Mouse (Mus musculus) heart, embryonic 11.5 days (tissue): ENCODE data around the gene Zfp622. TPM values are rescaled to one million over a fixed set of nuclear protein-coding genes. Genes with fewer than 3 reads are reported as not detected.
"Not testable (repeated sequence)": the region's sequence is repeated elsewhere in the genome, so short reads cannot be mapped to it uniquely, and the experiment has no call there.

ENCODE experiments used
- ATAC-seq: fragments of 200-750 bp; cut with Nextera tagmentation; replicated peaks from 2 replicates; pipeline ENCODE4 v1.8.0; 2017; ENCODE audit warnings: moderate library complexity; ENCODE audit not compliant: insufficient number of reproducible peaks, low FRiP score, low TSS enrichment
- H3K27ac ChIP-seq: fragments of 300-500 bp; sonication (generic); 2 replicates; pipeline ENCODE4 v1.5.1; 2014; ENCODE audit warnings: mild to moderate bottlenecking, low read depth, low read length
- H3K27me3 ChIP-seq: fragments of 300-500 bp; sonication (generic); 2 replicates; pipeline ENCODE4 v1.6.1; 2014; ENCODE audit warnings: mild to moderate bottlenecking, low read length, mixed read lengths; ENCODE audit not compliant: control insufficient read depth, insufficient read depth
- H3K36me3 ChIP-seq: fragments of 300-500 bp; sonication (generic); 2 replicates; pipeline ENCODE4 v1.6.1; 2014; ENCODE audit warnings: mild to moderate bottlenecking, low read length, moderate library complexity, mixed read lengths; ENCODE audit not compliant: control insufficient read depth, insufficient read depth
- H3K4me1 ChIP-seq: fragments of 300-500 bp; sonication (generic); 2 replicates; pipeline ENCODE4 v1.6.1; 2014; ENCODE audit warnings: low read length; ENCODE audit not compliant: control insufficient read depth, insufficient read depth
- H3K4me2 ChIP-seq: fragments of 300-500 bp; sonication (generic); 2 replicates; pipeline ENCODE4 v1.6.1; 2014; ENCODE audit warnings: mild to moderate bottlenecking, moderate library complexity
- H3K4me3 ChIP-seq: fragments of 300-500 bp; sonication (generic); 2 replicates; pipeline ENCODE4 v1.5.1; 2014; ENCODE audit warnings: low read depth, low read length
- H3K9ac ChIP-seq: fragments of 300-500 bp; sonication (generic); 2 replicates; pipeline ENCODE4 v1.6.1; 2014; ENCODE audit warnings: mild to moderate bottlenecking, low read depth, low read length, moderate library complexity
- H3K9me3 ChIP-seq: fragments of 300-500 bp; sonication (generic); replicated peaks from 2 replicates; pipeline ENCODE4 v1.6.1; 2016; ENCODE audit warnings: low read length; ENCODE audit not compliant: control insufficient read depth
- WGBS: fragments of 180-500 bp; shearing (Covaris S2); extraction: QIAGEN DNeasy Blood & Tissue Kit; methylation state at CpG from one replicate; pipeline ENCODE4 v1.1.7; 2014; ENCODE audit not compliant: insufficient replicate concordance; 5-methylcytosine and 5-hydroxymethylcytosine counted together
- polyA plus RNA-seq: library from polyadenylated mRNA; unstranded; fragments of >200 nt; fragmentation: Nextera tagmentation; extraction: Ambion mirVana; gene quantifications from 2 replicates; pipeline ENCODE4 v1.2.1, GENCODE M21; 2014

Gene Zfp622
- polyA plus RNA-seq, 1 experiment from 2014 or later, result 22.6 TPM

- peak overlapping the region; percentile 89 for H3K27ac ChIP-seq
- 0 out of 2 replicates have a peak, but pooled peaks have one; percentile 5 for ATAC-seq
- peaks cover 8% of the 10 kb centered on the region; the same call in 1 of the 2 replicates for H3K36me3 ChIP-seq
- H3K9me3 ChIP-seq, result no peaks in the 10 kb centered on the region
- peaks cover 10% of the 10 kb centered on the region for H3K4me1 ChIP-seq
- H3K9ac ChIP-seq, result peak overlapping the region; percentile 94
- H3K4me2 ChIP-seq, result peak overlapping the region; percentile 91
- peak overlapping the region; percentile 100 for H3K4me3 ChIP-seq
- WGBS, result under 1% methylated on average over 66 of the region's 71 CpGs
- no peaks in the 10 kb centered on the region for H3K27me3 ChIP-seq
Observed at GRCm38 (mm10) chr15:25984734-25985492, 747 bp downstream of the Zfp622 start.

DNA sequence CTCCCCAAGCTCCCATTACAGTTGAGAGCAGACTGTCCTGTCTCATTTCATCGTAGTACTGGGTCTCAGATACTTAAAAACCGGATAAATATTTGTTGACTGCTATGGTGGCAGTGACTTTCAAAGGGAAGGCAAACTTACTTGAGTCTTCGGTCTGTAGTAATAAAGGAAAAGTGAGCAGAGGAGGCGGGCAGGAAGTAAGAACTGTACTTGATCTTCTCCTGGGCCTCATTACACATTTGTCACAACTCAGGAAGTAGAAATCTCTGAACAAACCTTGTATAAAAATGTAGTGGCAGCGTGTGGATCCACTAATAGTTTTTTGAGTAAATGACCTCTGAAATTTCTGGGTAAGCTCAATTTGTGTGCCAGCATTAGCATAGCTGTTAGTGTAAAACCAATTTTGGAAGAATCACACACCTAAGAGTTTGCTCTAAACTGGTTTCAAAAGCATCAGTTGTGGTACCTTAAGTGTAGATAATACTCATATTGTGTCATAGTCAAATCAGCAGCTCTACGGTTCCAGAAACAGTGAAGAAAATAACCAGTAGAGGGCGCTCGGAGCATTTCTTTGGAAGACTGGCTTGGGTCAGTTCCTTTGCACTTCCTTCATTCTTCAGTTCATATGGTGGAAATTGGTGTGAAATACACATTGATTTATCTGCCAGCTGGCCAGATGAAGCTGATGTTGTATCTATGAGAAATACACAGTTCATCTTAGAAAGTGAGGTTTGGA is 9.0 kb downstream of the Zfp622 start:
- no peak for ATAC-seq
- Histone ChIP-seq H3K27ac (no peak overlapping the region), H3K4me3 (no peak overlapping the region), H3K9ac (no peak overlapping the region), H3K4me2 (no peak overlapping the region), H3K36me3 (peaks cover 12% of the 10 kb centered on the region), H3K27me3 (no peaks in the 10 kb centered on the region), H3K9me3 (no peaks in the 10 kb centered on the region), H3K4me1 (no peaks in the 10 kb centered on the region)
- WGBS, result 60% methylated on average over 8 of the region's 8 CpGs

DNA sequence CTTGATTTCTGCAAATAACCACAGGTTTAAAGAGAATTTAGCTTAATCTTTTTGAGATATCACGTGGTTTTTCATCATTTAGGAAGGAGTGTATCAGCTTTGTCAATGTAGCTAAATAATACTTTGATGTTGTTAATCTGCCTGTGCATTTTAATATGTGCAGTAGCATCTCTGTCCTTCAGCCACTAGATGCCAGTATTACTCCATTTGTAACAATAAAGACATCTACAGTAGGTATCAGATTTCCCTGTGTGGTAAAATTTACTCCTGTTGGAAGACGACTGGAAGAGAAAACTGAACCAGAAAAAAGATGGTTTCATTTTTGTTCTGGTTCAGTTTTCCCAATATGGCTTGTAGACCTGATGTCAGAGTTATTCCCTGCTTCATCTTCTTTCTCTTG is 11.4 kb downstream of the Zfp622 start:
- H3K9me3 ChIP-seq, result no peaks in the 10 kb centered on the region
- H3K4me2 ChIP-seq, result no peak overlapping the region
- H3K36me3 ChIP-seq, result peaks cover 9% of the 10 kb centered on the region
- no peaks in the 10 kb centered on the region for H3K27me3 ChIP-seq
- WGBS, result 63% methylated on average over 2 of the region's 2 CpGs
- H3K4me3 ChIP-seq, result no peak overlapping the region
- H3K9ac ChIP-seq, result no peak overlapping the region
- no peak for ATAC-seq
- H3K27ac ChIP-seq, result no peak overlapping the region
- no peaks in the 10 kb centered on the region for H3K4me1 ChIP-seq

- H3K4me2 ChIP-seq, H3K4me1 ChIP-seq, H3K36me3 ChIP-seq, H3K9me3 ChIP-seq, H3K9ac ChIP-seq, H3K27me3 ChIP-seq, H3K27ac ChIP-seq, H3K4me3 ChIP-seq, ATAC-seq: not testable (repeated sequence)
- WGBS, result 83% methylated on average over 5 of the region's 5 CpGs
Observed at GRCm38 (mm10) chr15:25999545-25999944, 15.4 kb downstream of the Zfp622 start.

DNA sequence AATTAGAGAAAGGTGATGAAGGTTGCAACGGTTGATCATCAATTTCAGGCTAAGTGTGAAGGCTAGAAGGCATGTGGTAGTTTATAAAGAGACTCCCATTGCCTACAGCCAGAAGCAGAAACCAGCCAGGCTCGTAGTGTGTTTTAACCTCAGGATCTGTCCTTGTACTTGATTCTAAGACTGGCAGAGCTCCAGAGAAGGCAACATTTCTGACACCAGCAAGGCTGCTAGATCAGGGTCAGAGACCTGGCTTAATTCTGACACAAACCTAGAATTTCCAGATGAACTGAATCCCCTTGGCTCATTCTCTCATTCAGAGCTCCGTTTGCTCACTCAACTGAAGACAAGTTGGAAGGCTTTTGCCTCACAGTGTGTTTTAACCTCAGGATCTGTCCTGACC is 24.5 kb downstream of the Zfp622 start:
- ATAC-seq, result no peak
- 69% methylated on average over 3 of the region's 3 CpGs for WGBS
- no peak overlapping the region for H3K4me2 ChIP-seq
- no peaks in the 10 kb centered on the region for H3K27me3 ChIP-seq
- no peak overlapping the region for H3K27ac ChIP-seq
- no peak overlapping the region for H3K9ac ChIP-seq
- no peaks in the 10 kb centered on the region for H3K36me3 ChIP-seq
- H3K4me1 ChIP-seq, result no peaks in the 10 kb centered on the region
- H3K9me3 ChIP-seq, result no peaks in the 10 kb centered on the region
- no peak overlapping the region for H3K4me3 ChIP-seq

GRCm38 (mm10) chr15:26012891-26013290 is 28.7 kb downstream of the Zfp622 start:
- Histone ChIP-seq H3K9me3 (no peaks in the 10 kb centered on the region), H3K36me3 (no peaks in the 10 kb centered on the region), H3K27ac (no peak overlapping the region), H3K4me3 (no peak overlapping the region), H3K9ac (no peak overlapping the region), H3K4me2 (no peak overlapping the region), H3K27me3 (no peaks in the 10 kb centered on the region), H3K4me1 (no peaks in the 10 kb centered on the region)
- WGBS, result 72% methylated on average over 4 of the region's 4 CpGs
- ATAC-seq, result no peak

- Histone ChIP-seq H3K4me1 (no peaks in the 10 kb centered on the region), H3K4me3 (no peak overlapping the region), H3K36me3 (no peaks in the 10 kb centered on the region), H3K4me2 (no peak overlapping the region), H3K9me3 (no peaks in the 10 kb centered on the region), H3K9ac (no peak overlapping the region), H3K27me3 (no peaks in the 10 kb centered on the region), H3K27ac (no peak overlapping the region)
- no peak; the same call in 1 of the 2 replicates for ATAC-seq
- WGBS, result 58% methylated on average over 14 of the region's 14 CpGs
Observed at GRCm38 (mm10) chr15:26015979-26016665, 32.0 kb downstream of the Zfp622 start.

DNA sequence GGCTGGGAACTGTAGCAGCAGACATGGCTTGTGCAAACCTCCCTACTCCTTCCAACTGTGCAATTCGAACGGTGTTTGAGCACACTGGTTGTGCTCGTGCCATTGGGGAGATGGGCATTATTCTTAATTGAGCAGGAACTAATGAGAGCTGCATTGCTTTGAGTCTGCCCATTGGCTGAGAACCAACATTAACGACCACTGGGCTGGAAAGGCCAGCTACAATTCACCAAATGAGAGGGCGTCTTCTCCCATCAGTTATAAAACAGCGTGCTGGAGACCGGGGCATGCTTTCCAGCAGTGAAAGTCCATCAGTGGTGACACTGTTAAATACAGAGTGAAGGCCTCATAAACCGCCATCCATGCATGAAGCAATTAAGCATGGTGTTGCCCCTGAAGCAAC is 37.6 kb downstream of the Zfp622 start:
- H3K9ac ChIP-seq, result no peak overlapping the region
- no peaks in the 10 kb centered on the region for H3K27me3 ChIP-seq
- no peak overlapping the region for H3K4me2 ChIP-seq
- no peak for ATAC-seq
- H3K4me3 ChIP-seq, result no peak overlapping the region
- WGBS, result 83% methylated on average over 8 of the region's 8 CpGs
- H3K36me3 ChIP-seq, result no peaks in the 10 kb centered on the region
- H3K27ac ChIP-seq, result no peak overlapping the region
- H3K9me3 ChIP-seq, result no peaks in the 10 kb centered on the region
- no peaks in the 10 kb centered on the region for H3K4me1 ChIP-seq
